In genomic region chr5:36945713-36946112, GRCm38 (mm10) we compare ENCODE assay signal across 11 mouse cellular contexts. TPM values are rescaled to one million over a fixed set of nuclear protein-coding genes. Genes with fewer than 3 reads are reported as not detected.
DNase-seq lines count a peak whose midpoint lies in the region; ATAC-seq lines count a peak whose summit lies in the region.
"Had no signal": no experiment of that assay in that cellular context is flagged by ENCODE, and none has a peak within 500 bp of the region (broad histone marks: within the 10 kb centered on the region; RNA-seq: fewer than 3 reads in every experiment).

No protein-coding gene starts in this region.

- peaks cover 55% of the 10 kb centered on the region for H3K27me3 ChIP-seq in forebrain, embryonic 13.5 days
- H3K27me3 ChIP-seq in forebrain, embryonic 10.5 days (ENCODE audit: poor library complexity, severe bottlenecking): peaks cover 59% of the 10 kb centered on the region
- no peaks in the 10 kb centered on the region for H3K27me3 ChIP-seq in midbrain, embryonic 14.5 days (ENCODE audit: control insufficient read depth, insufficient read depth, low read length)
- peaks cover 4% of the 10 kb centered on the region; the same call in 1 of the 2 replicates for H3K27me3 ChIP-seq in midbrain, embryonic 10.5 days (ENCODE audit: low read depth, poor library complexity, severe bottlenecking)
- no peaks in the 10 kb centered on the region for H3K27me3 ChIP-seq in hindbrain, embryonic 16.5 days (replicated peaks; ENCODE audit: control insufficient read depth, insufficient read depth, low read length)
- no peaks in the 10 kb centered on the region for H3K27me3 ChIP-seq in neural tube, embryonic 15.5 days (replicated peaks)
- H3K27me3 ChIP-seq: intestine, embryonic 15.5 days had no signal

- no peaks in the 10 kb centered on the region for H3K9me3 ChIP-seq in forebrain, embryonic 13.5 days (replicated peaks)
- H3K9me3 ChIP-seq in forebrain, embryonic 10.5 days: no peaks in the 10 kb centered on the region
- H3K9me3 ChIP-seq in midbrain, embryonic 14.5 days (ENCODE audit: control insufficient read depth, low read length): no peaks in the 10 kb centered on the region
- H3K9me3 ChIP-seq in midbrain, embryonic 10.5 days (replicated peaks): no peaks in the 10 kb centered on the region
- no peaks in the 10 kb centered on the region for H3K9me3 ChIP-seq in hindbrain, embryonic 16.5 days (ENCODE audit: control insufficient read depth, low read length)
- no peaks in the 10 kb centered on the region for H3K9me3 ChIP-seq in neural tube, embryonic 15.5 days (replicated peaks)
- H3K9me3 ChIP-seq: intestine, embryonic 15.5 days had no signal

- peak overlapping the region; percentile 82 for H3K27ac ChIP-seq in forebrain, embryonic 13.5 days
- no peak overlapping the region for H3K27ac ChIP-seq in forebrain, embryonic 10.5 days
- H3K27ac ChIP-seq in midbrain, embryonic 14.5 days (replicated peaks; ENCODE audit: low read depth, low read length): peak overlapping the region; percentile 78
- no peak overlapping the region for H3K27ac ChIP-seq in midbrain, embryonic 10.5 days (replicated peaks)
- peak overlapping the region; percentile 77 for H3K27ac ChIP-seq in hindbrain, embryonic 16.5 days (ENCODE audit: low read depth, low read length)
- H3K27ac ChIP-seq in neural tube, embryonic 15.5 days (replicated peaks): peak overlapping the region; percentile 63
- H3K27ac ChIP-seq: heart, adult 2 months; intestine, embryonic 15.5 days had no signal

- peak overlapping the region; percentile 46; the same call in 1 of the 2 replicates for H3K9ac ChIP-seq in forebrain, embryonic 13.5 days
- H3K9ac ChIP-seq in midbrain, embryonic 14.5 days (replicated peaks; ENCODE audit: low read length): no peak overlapping the region
- no peak overlapping the region for H3K9ac ChIP-seq in hindbrain, embryonic 16.5 days (ENCODE audit: low read depth, low read length)
- H3K9ac ChIP-seq in neural tube, embryonic 15.5 days (replicated peaks): no peak overlapping the region
- H3K9ac ChIP-seq: intestine, embryonic 15.5 days had no signal

- no peak overlapping the region for H3K4me3 ChIP-seq in forebrain, embryonic 13.5 days
- no peak overlapping the region for H3K4me3 ChIP-seq in forebrain, embryonic 10.5 days
- H3K4me3 ChIP-seq in midbrain, embryonic 14.5 days (replicated peaks; ENCODE audit: low read depth, low read length): no peak overlapping the region
- H3K4me3 ChIP-seq in midbrain, embryonic 10.5 days: no peak overlapping the region
- H3K4me3 ChIP-seq in hindbrain, embryonic 16.5 days (ENCODE audit: low read length): no peak overlapping the region
- no peak overlapping the region for H3K4me3 ChIP-seq in neural tube, embryonic 15.5 days (replicated peaks)
- H3K4me3 ChIP-seq: heart, adult 2 months; intestine, embryonic 15.5 days had no signal

- peaks cover 22% of the 10 kb centered on the region for H3K4me1 ChIP-seq in forebrain, embryonic 13.5 days
- H3K4me1 ChIP-seq in forebrain, embryonic 10.5 days: peaks cover 33% of the 10 kb centered on the region
- peaks cover 20% of the 10 kb centered on the region for H3K4me1 ChIP-seq in midbrain, embryonic 14.5 days (ENCODE audit: control insufficient read depth, insufficient read depth, low read length)
- peaks cover 17% of the 10 kb centered on the region for H3K4me1 ChIP-seq in midbrain, embryonic 10.5 days
- peaks cover 7% of the 10 kb centered on the region for H3K4me1 ChIP-seq in hindbrain, embryonic 16.5 days (ENCODE audit: control insufficient read depth, insufficient read depth, low read depth, low read length)
- peaks cover 19% of the 10 kb centered on the region for H3K4me1 ChIP-seq in neural tube, embryonic 15.5 days
- H3K4me1 ChIP-seq: intestine, embryonic 15.5 days had no signal

- 73% methylated on average over 2 of the region's 2 CpGs for WGBS in forebrain, embryonic 13.5 days
- 80% methylated on average over 2 of the region's 2 CpGs for WGBS in forebrain, embryonic 10.5 days
- WGBS in midbrain, embryonic 14.5 days: 81% methylated on average over 2 of the region's 2 CpGs
- WGBS in midbrain, embryonic 10.5 days: 80% methylated on average over 2 of the region's 2 CpGs
- 67% methylated on average over 2 of the region's 2 CpGs for WGBS in hindbrain, embryonic 16.5 days
- 75% methylated on average over 2 of the region's 2 CpGs for WGBS in neural tube, embryonic 15.5 days

- peak; percentile 12; the same call in 1 of the 2 replicates for ATAC-seq in forebrain, embryonic 13.5 days
- no peak for ATAC-seq in midbrain, embryonic 14.5 days (ENCODE audit: low FRiP score, low TSS enrichment)
- peak; percentile 9; the same call in 1 of the 2 replicates for ATAC-seq in hindbrain, embryonic 16.5 days
- ATAC-seq in neural tube, embryonic 15.5 days (ENCODE audit: low FRiP score): no peak; the same call in 1 of the 2 replicates
- ATAC-seq: intestine, embryonic 15.5 days; lung, postnatal 0 days had no signal

- no peak for DNase-seq in forebrain, embryonic 10.5 days (ENCODE audit: extremely low spot score, low spot score)
- no peak for DNase-seq in midbrain, embryonic 14.5 days
- DNase-seq in midbrain, embryonic 10.5 days (ENCODE audit: low spot score): no peak
- no peak for DNase-seq in lung, postnatal 25 days (ENCODE audit: low spot score)
- DNase-seq in thymus, postnatal 36 days: no peak

- peak overlapping the region; percentile 33; the same call in 1 of the 2 replicates for H3K4me2 ChIP-seq in forebrain, embryonic 13.5 days
- H3K4me2 ChIP-seq in midbrain, embryonic 14.5 days (ENCODE audit: low read length): no peak overlapping the region
- H3K4me2 ChIP-seq in hindbrain, embryonic 16.5 days (ENCODE audit: low read length): no peak overlapping the region
- H3K4me2 ChIP-seq in neural tube, embryonic 15.5 days: no peak overlapping the region
- H3K4me2 ChIP-seq: intestine, embryonic 15.5 days had no signal

- no peaks in the 10 kb centered on the region for H3K36me3 ChIP-seq in forebrain, embryonic 13.5 days (ENCODE audit: poor library complexity, severe bottlenecking)
- no peaks in the 10 kb centered on the region for H3K36me3 ChIP-seq in forebrain, embryonic 10.5 days (replicated peaks)
- no peaks in the 10 kb centered on the region for H3K36me3 ChIP-seq in midbrain, embryonic 14.5 days (ENCODE audit: control insufficient read depth, insufficient read depth, low read length)
- no peaks in the 10 kb centered on the region for H3K36me3 ChIP-seq in midbrain, embryonic 10.5 days
- peaks cover 5% of the 10 kb centered on the region; the same call in 1 of the 2 replicates for H3K36me3 ChIP-seq in hindbrain, embryonic 16.5 days (ENCODE audit: control insufficient read depth, insufficient read depth, low read length)
- peaks cover 27% of the 10 kb centered on the region for H3K36me3 ChIP-seq in neural tube, embryonic 15.5 days
- H3K36me3 ChIP-seq: intestine, embryonic 15.5 days had no signal

RNA-seq across cellular contexts. Expression of gene Wfs1, which starts 43.3 kb away (rescaled TPM):
- 5.3 and 6.5 TPM in 2 replicates for polyA plus RNA-seq in forebrain, embryonic 13.5 days (2015; fragmentation: Nextera tagmentation; extraction: Ambion mirVana)
- 8.1 and 8.4 TPM in 2 replicates for polyA plus RNA-seq in forebrain, embryonic 10.5 days (2016; fragmentation: Nextera tagmentation; extraction: Ambion mirVana)
- polyA plus RNA-seq in midbrain, embryonic 14.5 days (2014; fragmentation: Nextera tagmentation; extraction: Ambion mirVana): 4.6 and 5.2 TPM in 2 replicates
- polyA plus RNA-seq in midbrain, embryonic 10.5 days (2016; fragmentation: Nextera tagmentation; extraction: Ambion mirVana): 8.9 and 9.9 TPM in 2 replicates
- 11.0 and 12.3 TPM in 2 replicates for polyA plus RNA-seq in hindbrain, embryonic 16.5 days (2015; fragmentation: Nextera tagmentation; extraction: Ambion mirVana)
- 9.4 and 9.7 TPM in 2 replicates for polyA plus RNA-seq in neural tube, embryonic 15.5 days (2015; fragmentation: Nextera tagmentation; extraction: Ambion mirVana)

Comparison
In these comparisons a context has a peak if more than half of its experiments do, and no peak if none do; other contexts are left out.
1. H3K27ac ChIP-seq: peak in forebrain, embryonic 13.5 days (single experiment), midbrain, embryonic 14.5 days (single experiment), hindbrain, embryonic 16.5 days (single experiment) and neural tube, embryonic 15.5 days (single experiment); none in forebrain, embryonic 10.5 days (single experiment) and midbrain, embryonic 10.5 days (single experiment).
2. ATAC-seq: peak in forebrain, embryonic 13.5 days (single experiment) and hindbrain, embryonic 16.5 days (single experiment); none in midbrain, embryonic 14.5 days (single experiment) and neural tube, embryonic 15.5 days (single experiment).